Mouse (Mus musculus) natural killer cell, adult 2 months (primary cell): ENCODE measurements at regions not wholly inside any gene's neighbourhood (a gene's known extent, or its start where the extent isn't known, plus 50 kb on each side); places are given as distances from the start of the nearest gene placed in this dataset.
A peak's percentile ranks its signal among the peaks of the same experiment; 100 is the strongest.
"Not testable (repeated sequence)": the region's sequence is repeated elsewhere in the genome, so short reads cannot be mapped to it uniquely, and the experiment has no call there.

Experiments used
- DNase-seq, 2 experiments: peaks; one replicate each; pipeline ENCODE4 v3.0.0; 2022; ENCODE audit warnings: low spot score in 2 of 2

- DNase-seq = no peak
Measured at GRCm38 (mm10) chr6:68532599-68532998, 997.0 kb upstream of the Tacstd2 start.

GRCm38 (mm10) chr6:68503937-68504336, 968.3 kb upstream of the Tacstd2 start:
- no peak for DNase-seq

- DNase-seq = no peak
Measured at GRCm38 (mm10) chr6:68481137-68481536, 945.5 kb upstream of the Tacstd2 start.

GRCm38 (mm10) chr6:68474872-68475271, 939.3 kb upstream of the Tacstd2 start:
- no peak for DNase-seq

GRCm38 (mm10) chr6:68453061-68453803, 917.6 kb upstream of the Tacstd2 start:
- DNase-seq = not testable (repeated sequence)

- no peak for DNase-seq
Measured at GRCm38 (mm10) chr6:68449042-68449832, 913.6 kb upstream of the Tacstd2 start.

- DNase-seq = no peak
Measured at GRCm38 (mm10) chr6:68445782-68446181, 910.2 kb upstream of the Tacstd2 start.

GRCm38 (mm10) chr6:68437184-68437583, 901.6 kb upstream of the Tacstd2 start:
- peak in 1 of 2 experiments; percentile 34 for DNase-seq
